Mouse (Mus musculus) forebrain, embryonic 11.5 days (tissue): ENCODE measurements at regions not wholly inside any gene's neighbourhood (a gene's known extent, or its start where the extent isn't known, plus 50 kb on each side); places are given as distances from the start of the nearest gene placed in this dataset.

Source experiments
- ATAC-seq: fragments of 200-750 bp; cut with Nextera tagmentation; replicated peaks from 2 replicates; pipeline ENCODE4 v1.8.0; 2017; ENCODE audit warnings: moderate TSS enrichment; ENCODE audit not compliant: low FRiP score
- DNase-seq: peaks from one replicate; pipeline ENCODE4 v3.0.0-alpha.2; 2017; ENCODE audit warnings: low spot score
- H3K27ac ChIP-seq: fragments of 300-500 bp; sonication (generic); 2 replicates; pipeline ENCODE4 v1.5.1; 2014; ENCODE audit warnings: low read depth, low read length
- H3K27me3 ChIP-seq: fragments of 300-500 bp; sonication (generic); 2 replicates; pipeline ENCODE4 v1.6.1; 2014; ENCODE audit warnings: mild to moderate bottlenecking, low read length, mixed read lengths; ENCODE audit not compliant: control insufficient read depth, insufficient read depth
- H3K36me3 ChIP-seq: fragments of 300-500 bp; sonication (generic); 2 replicates; pipeline ENCODE4 v1.6.1; 2014; ENCODE audit warnings: mild to moderate bottlenecking, low read length, moderate library complexity, mixed read lengths; ENCODE audit not compliant: control insufficient read depth, insufficient read depth
- H3K4me1 ChIP-seq: fragments of 300-500 bp; sonication (generic); replicated peaks from 2 replicates; pipeline ENCODE4 v1.6.1; 2014; ENCODE audit warnings: low read length, mixed read lengths; ENCODE audit not compliant: control insufficient read depth, insufficient read depth
- H3K4me2 ChIP-seq: fragments of 300-500 bp; sonication (generic); 2 replicates; pipeline ENCODE4 v1.6.1; 2014; ENCODE audit warnings: low read depth, mild to moderate bottlenecking, low read length, moderate library complexity, mixed read lengths; ENCODE audit not compliant: severe bottlenecking
- H3K4me3 ChIP-seq: fragments of 300-500 bp; sonication (generic); 2 replicates; pipeline ENCODE4 v1.5.1; 2014; ENCODE audit warnings: low read depth, low read length
- H3K9ac ChIP-seq: fragments of 300-500 bp; sonication (generic); 2 replicates; pipeline ENCODE4 v1.6.1; 2014; ENCODE audit warnings: low read length
- H3K9me3 ChIP-seq: fragments of 300-500 bp; sonication (generic); 2 replicates; pipeline ENCODE4 v1.6.1; 2016; ENCODE audit warnings: low read length, mixed read lengths; ENCODE audit not compliant: control insufficient read depth
- WGBS: fragments of 180-500 bp; shearing (Covaris S2); extraction: QIAGEN DNeasy Blood & Tissue Kit; methylation state at CpG from one replicate; pipeline ENCODE4 v1.1.7; 2014; 5-methylcytosine and 5-hydroxymethylcytosine counted together

DNA sequence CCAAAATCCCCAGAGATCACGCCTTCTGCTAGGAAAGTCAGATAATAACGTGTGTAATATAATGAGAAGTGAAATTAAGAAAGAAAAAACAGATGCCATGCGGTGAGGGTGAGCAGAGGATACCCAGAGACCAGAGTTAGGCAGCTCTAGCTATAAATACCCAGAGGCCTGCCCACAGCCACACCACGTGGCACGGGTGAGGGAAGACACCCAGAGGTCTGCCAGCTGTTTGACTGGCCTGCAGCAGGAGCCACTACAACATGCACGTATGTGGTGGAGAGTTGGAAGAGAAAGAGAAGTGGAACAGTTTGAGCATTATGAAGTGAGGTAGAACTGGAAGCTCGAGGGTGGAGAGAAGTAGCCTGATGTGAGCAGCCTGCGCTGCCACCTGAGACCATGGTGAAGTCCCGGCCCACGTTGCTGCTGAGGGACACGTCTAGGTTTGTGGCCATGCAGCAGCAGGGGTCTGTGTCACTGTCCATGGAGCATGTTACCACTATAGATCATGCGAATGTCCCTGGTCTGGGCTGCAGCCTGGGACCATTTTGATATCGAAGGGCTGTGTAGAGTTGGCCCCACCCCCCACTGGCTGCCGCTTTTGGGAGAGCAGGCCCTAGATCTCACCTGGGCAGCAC lies 88.2 kb upstream of the Fyn start:
- DNase-seq (no peak), ATAC-seq (no peak)
- H3K9ac ChIP-seq = no peak overlapping the region
- WGBS = 88% methylated on average over 14 of the region's 14 CpGs
- H3K4me1 ChIP-seq = no peaks in the 10 kb centered on the region
- H3K36me3 ChIP-seq = no peaks in the 10 kb centered on the region
- H3K4me3 ChIP-seq = no peak overlapping the region
- no peak overlapping the region for H3K27ac ChIP-seq
- H3K4me2 ChIP-seq = no peak overlapping the region
- no peaks in the 10 kb centered on the region for H3K9me3 ChIP-seq
- no peaks in the 10 kb centered on the region for H3K27me3 ChIP-seq

DNA sequence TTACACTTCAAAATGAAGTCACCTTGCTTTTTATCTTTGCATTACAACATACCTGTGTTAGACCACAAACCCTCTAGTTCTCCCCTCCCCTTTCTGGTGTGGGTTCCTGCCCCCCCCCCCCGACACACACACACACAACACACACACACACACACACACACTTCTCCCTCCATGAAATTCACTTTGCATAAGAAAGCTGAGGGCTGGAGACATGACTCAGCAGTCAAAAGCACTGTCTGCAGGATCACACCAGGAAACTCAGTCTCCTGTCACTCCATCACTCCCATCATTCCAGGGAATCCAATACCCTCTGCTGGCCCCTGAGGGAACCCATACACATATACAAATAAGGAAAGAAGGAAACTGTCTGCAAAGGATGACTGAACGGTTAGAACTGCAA lies 94.5 kb upstream of the Fyn start:
- no peak overlapping the region for H3K4me2 ChIP-seq
- 42% methylated on average over 2 of the region's 2 CpGs for WGBS
- H3K27me3 ChIP-seq = no peaks in the 10 kb centered on the region
- ATAC-seq = no peak
- no peak overlapping the region for H3K9ac ChIP-seq
- DNase-seq = no peak
- H3K4me3 ChIP-seq = no peak overlapping the region
- H3K4me1 ChIP-seq = no peaks in the 10 kb centered on the region
- H3K9me3 ChIP-seq = no peaks in the 10 kb centered on the region
- H3K27ac ChIP-seq = no peak overlapping the region
- no peaks in the 10 kb centered on the region for H3K36me3 ChIP-seq

DNA sequence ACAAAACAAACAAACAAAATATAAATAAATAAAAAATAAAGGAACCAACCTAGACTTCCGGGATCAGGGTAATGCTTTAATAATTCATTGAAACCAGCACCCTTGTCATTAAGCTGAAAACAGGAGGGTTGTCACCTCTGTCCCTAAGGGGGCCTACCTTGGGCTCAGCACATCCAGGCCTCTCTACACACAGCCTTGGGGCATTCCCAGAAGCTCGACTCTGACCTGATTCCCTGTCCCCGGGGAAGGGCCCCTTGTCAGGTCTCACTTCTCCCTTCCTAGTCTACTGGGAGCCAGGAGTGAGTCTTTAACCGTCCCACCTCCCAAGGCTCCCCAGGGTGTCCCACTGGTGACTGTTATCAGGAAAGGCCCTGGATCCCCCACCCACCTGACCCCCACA lies 95.2 kb upstream of the Fyn start:
- Histone ChIP-seq H3K36me3 (no peaks in the 10 kb centered on the region), H3K27ac (no peak overlapping the region), H3K9ac (no peak overlapping the region), H3K27me3 (no peaks in the 10 kb centered on the region), H3K4me1 (no peaks in the 10 kb centered on the region), H3K4me3 (no peak overlapping the region), H3K4me2 (no peak overlapping the region), H3K9me3 (no peaks in the 10 kb centered on the region)
- ATAC-seq = no peak
- no peak for DNase-seq
- 76% methylated on average over 4 of the region's 4 CpGs for WGBS

GRCm38 (mm10) chr10:39272387-39272949 lies 96.2 kb upstream of the Fyn start:
- ATAC-seq (no peak), DNase-seq (no peak)
- whole genome bisulfite sequencing = 85% methylated on average over 6 of the region's 6 CpGs
- Histone ChIP-seq H3K9ac (no peak overlapping the region), H3K4me2 (no peak overlapping the region), H3K27me3 (no peaks in the 10 kb centered on the region), H3K9me3 (no peaks in the 10 kb centered on the region), H3K36me3 (no peaks in the 10 kb centered on the region), H3K4me1 (no peaks in the 10 kb centered on the region), H3K4me3 (no peak overlapping the region), H3K27ac (no peak overlapping the region)

- H3K27ac ChIP-seq = no peak overlapping the region
- H3K9me3 ChIP-seq = no peaks in the 10 kb centered on the region
- no peaks in the 10 kb centered on the region for H3K27me3 ChIP-seq
- no peaks in the 10 kb centered on the region for H3K36me3 ChIP-seq
- H3K4me1 ChIP-seq = peaks cover 4% of the 10 kb centered on the region; the same call in 1 of the 2 replicates
- H3K4me3 ChIP-seq = no peak overlapping the region
- 82% methylated on average over 3 of the region's 3 CpGs for WGBS
- H3K9ac ChIP-seq = no peak overlapping the region
- ATAC-seq (no peak), DNase-seq (no peak)
- no peak overlapping the region for H3K4me2 ChIP-seq
These were observed 98.2 kb upstream of the Fyn start for GRCm38 (mm10) chr10:39270406-39270805.

GRCm38 (mm10) chr10:39267236-39267635 lies 101.4 kb upstream of the Fyn start:
- 87% methylated on average over 6 of the region's 6 CpGs for WGBS
- Histone ChIP-seq H3K9me3 (no peaks in the 10 kb centered on the region), H3K4me3 (no peak overlapping the region), H3K36me3 (no peaks in the 10 kb centered on the region), H3K27me3 (no peaks in the 10 kb centered on the region), H3K9ac (no peak overlapping the region), H3K4me1 (peaks cover 4% of the 10 kb centered on the region; the same call in 1 of the 2 replicates), H3K4me2 (no peak overlapping the region), H3K27ac (no peak overlapping the region)
- DNase-seq (no peak), ATAC-seq (no peak)

DNA sequence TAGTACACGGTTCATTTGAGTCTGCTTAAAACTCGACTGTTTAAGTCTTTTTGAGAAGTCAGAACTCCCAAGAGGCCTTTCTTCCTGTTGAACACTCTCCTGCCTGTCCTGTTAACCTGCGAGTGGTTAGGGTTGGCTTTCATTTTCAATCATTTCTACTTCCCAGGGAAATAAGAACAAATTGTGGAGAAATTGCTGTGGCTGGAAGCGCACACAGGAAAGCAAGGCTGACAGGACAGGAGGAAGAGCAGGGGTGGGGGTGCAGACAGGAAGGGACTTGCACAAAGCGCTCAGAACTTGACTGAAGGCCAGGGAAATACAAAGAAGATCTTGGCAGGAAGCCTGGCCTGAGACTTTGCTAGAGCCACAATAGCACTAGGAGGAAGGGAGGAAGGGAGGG lies 102.2 kb upstream of the Fyn start:
- Histone ChIP-seq H3K36me3 (no peaks in the 10 kb centered on the region), H3K9ac (no peak overlapping the region), H3K27ac (no peak overlapping the region), H3K4me2 (no peak overlapping the region), H3K27me3 (no peaks in the 10 kb centered on the region), H3K4me3 (no peak overlapping the region), H3K9me3 (no peaks in the 10 kb centered on the region), H3K4me1 (peaks cover 7% of the 10 kb centered on the region; the same call in 1 of the 2 replicates)
- DNase-seq (no peak), ATAC-seq (no peak)
- 54% methylated on average over 5 of the region's 5 CpGs for WGBS

DNA sequence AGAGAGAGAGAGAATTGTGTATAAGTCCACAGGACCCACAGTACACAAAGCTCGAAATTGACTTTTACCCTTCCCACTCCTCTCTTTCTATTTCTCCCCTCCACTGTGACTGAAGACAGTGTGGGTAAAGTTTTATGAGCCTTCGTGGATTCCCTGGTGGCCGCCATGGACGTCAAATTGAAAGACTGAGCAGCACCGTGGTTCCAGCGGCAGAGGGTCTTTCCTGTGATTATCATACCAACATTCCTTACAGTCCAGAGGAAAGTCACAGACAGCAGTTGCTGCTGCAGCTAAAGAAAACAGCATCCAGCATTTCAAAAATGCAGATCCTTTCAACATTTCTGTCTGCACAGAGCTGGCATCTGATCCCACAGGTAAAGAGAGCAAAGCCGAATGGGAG lies 98.9 kb upstream of the Ccn6 start:
- Histone ChIP-seq H3K36me3 (no peaks in the 10 kb centered on the region), H3K9ac (no peak overlapping the region), H3K27ac (no peak overlapping the region), H3K9me3 (no peaks in the 10 kb centered on the region), H3K27me3 (no peaks in the 10 kb centered on the region), H3K4me3 (no peak overlapping the region), H3K4me1 (peaks cover 16% of the 10 kb centered on the region; the same call in 1 of the 2 replicates), H3K4me2 (no peak overlapping the region)
- ATAC-seq = no peak
- WGBS = 73% methylated on average over 7 of the region's 7 CpGs
- DNase-seq = no peak
